Mouse (Mus musculus) adrenal gland, postnatal 10 days (tissue): ENCODE results near the gene Pafah1b3. TPM values are rescaled to one million over a fixed set of nuclear protein-coding genes. Genes with fewer than 3 reads are reported as not detected.

Experiments
- DNase-seq: peaks from one replicate; pipeline ENCODE4 v3.0.0; 2021; ENCODE audit warnings: mixed read lengths
- total RNA-seq, 2 experiments: library from RNA; stranded (reverse); gene quantifications; 2 replicates each; pipeline ENCODE4 v1.2.3; 2021

Pafah1b3 gene
- total RNA-seq, 2 experiments from 2014 or later = 38.1 to 39.7 TPM

GRCm38 (mm10) chr7:25305956-25306613 is 8.3 kb upstream of the Pafah1b3 start, which contains the start of gene Tmem145:
Gene Tmem145 (plus strand): TSS chr7:25306106.
- peak; percentile 65 for DNase-seq

GRCm38 (mm10) chr7:25305481-25305880 is 7.7 kb upstream of the Pafah1b3 start:
- no peak for DNase-seq

DNA sequence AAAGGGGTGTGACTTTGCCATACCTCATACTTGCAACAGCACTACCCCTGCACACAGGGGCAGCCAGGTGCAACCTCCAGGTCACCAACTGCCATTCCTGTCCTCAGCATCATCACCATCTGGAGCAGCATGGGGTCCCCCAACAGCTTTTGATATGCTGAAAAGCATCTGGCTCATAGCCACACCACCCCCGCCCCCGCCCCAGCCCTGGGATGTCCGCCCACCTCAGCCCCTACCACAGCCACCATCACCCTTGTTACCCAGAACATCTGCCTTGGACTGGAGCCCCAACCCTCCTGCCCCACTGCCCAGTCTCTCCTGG is 5.9 kb upstream of the Pafah1b3 start:
- DNase-seq = no peak

- DNase-seq = no peak
Measured at GRCm38 (mm10) chr7:25303003-25303684, 5.4 kb upstream of the Pafah1b3 start.

GRCm38 (mm10) chr7:25301063-25301462 is 3.3 kb upstream of the Pafah1b3 start, which contains the start of gene Prr19:
Gene Prr19 (plus strand): TSS chr7:25301411.
- DNase-seq = peak; percentile 27

- DNase-seq = peak; percentile 62
Measured at GRCm38 (mm10) chr7:25296945-25297453, 787 bp downstream of the Pafah1b3 start.

DNA sequence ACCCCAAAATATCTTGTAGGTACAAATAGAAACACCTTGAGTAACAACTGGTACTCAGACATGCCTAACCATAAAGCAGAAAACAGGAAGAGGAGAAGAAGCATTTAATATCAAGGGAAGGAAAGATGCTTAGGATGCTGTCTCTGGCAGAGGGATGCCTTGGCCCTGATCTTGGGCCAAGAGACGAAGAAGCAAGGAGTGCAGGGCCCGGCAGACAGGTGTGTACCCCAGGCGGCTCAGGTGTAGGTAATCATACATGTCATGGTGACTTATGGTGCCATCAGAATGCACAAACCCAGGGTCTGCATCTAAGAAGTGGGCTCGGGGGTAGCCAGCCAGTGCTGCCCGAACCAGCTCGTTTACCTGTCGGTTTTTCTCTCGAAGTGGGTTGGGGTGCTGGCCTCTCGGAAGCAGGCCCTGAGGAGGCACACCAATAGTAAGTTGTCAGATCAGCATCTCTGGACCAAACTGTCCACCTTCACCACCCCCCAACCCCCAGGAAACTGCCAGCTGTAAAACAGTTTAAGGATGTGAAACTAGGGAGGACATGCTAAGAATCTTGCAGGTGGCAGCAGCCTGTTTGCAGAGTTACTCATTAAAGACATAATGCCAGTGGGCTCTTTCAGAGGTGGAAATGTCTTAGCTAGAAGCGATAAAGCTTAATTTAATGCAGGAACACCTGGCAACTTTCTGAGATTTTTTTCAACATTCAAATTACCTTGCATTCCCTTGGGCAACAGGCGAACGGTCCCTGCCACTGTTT is 2.6 kb downstream of the Pafah1b3 start:
- no peak for DNase-seq

DNA sequence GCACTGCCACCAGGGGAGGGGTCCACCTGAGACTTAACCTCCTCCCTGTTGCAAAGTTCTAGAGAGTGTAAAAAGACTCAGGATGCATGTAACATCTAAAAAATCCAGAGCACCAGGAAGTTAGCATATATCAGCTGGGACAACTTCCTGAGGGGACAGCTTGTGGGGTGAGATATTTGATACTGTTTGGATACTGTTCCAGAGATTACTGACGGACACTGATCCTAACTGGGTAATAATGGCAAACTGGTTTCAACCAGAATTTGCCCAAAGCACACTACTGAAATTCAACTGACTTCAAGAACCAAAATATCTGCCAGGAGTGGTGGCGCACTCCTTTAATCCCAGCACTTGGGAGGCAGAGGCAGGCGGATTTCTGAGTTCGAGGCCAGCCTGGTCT is 3.3 kb downstream of the Pafah1b3 start:
- no peak for DNase-seq

DNA sequence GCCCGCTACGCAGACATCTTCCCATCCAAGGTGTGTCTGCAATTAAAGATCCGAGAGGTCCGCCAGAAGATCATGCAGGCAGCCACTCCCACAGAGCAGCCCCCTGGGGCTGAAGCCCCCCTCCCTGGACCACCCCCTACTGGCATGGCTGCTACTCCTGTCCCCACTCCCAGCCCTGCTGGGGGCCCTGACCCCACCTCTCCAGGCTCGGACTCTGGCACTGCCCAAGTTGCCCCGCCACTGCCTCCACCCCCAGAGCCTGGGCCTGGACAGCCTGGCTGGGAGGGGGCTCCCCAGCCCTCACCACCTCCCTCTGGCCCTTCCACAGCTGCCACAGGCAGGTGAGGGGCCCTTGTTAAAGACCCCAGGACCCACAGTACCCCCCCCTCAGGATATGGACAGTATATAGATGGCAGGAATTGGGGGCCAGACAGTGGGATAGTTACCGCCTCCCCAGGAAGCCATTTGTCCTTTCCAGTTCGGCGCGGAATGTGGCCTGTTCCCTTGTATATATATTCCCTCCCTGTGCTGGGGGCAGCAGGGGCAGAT is 4.5 kb downstream of the Pafah1b3 start:
- DNase-seq = no peak

DNA sequence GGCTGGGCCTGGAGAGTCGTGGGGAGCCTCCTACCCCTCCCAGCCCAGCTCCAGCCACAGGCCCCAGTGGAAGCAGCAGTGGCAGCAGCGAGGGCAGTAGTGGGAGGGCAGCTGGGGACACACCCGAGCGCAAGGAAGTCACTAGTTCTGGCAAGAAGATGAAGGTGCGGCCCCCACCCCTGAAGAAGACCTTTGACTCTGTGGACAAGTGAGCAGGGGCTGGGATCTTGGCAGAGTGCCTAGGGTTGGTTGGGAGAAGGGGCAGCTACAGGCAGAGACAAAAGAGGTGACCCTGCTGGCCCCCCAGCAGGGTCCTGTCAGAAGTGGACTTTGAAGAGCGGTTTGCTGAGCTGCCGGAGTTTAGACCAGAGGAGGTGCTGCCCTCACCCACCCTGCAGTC is 5.7 kb downstream of the Pafah1b3 start:
- DNase-seq = no peak

DNA sequence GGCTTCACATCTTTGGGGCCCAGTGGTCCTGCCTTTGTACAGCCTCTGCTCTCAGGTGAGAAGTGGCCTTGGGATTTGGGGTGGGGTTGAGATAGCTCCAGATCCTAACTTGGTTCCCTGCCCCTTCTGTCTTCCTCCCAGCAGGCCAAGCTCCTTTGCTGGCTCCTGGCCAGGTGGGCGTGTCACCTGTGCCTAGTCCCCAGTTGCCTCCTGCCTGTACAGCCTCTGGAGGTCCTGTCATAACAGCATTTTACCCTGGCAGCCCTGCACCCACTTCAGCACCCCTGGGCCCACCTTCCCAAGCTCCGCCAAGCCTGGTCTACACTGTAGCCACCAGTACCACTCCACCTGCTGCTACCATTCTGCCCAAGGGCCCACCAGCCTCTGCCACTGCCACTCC is 6.9 kb downstream of the Pafah1b3 start:
- DNase-seq = peak; percentile 80

DNA sequence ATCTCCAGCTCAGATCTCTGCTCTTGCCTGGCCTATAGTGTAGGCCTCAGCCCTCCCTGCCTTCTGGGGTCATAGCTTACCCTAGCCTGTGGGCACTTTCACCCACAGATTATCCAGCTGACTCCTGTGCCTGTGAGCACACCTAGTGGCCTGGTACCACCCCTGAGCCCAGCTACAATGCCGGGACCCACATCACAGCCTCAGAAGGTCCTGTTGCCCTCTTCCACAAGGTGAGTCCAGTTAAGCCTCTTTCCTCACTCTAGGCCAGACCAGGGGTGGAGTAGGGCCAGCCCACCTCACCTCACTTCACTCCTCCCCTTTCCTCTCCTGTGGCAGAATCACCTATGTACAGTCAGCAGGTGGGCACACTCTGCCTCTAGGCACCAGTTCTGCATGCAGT is 7.3 kb downstream of the Pafah1b3 start:
- no peak for DNase-seq

DNA sequence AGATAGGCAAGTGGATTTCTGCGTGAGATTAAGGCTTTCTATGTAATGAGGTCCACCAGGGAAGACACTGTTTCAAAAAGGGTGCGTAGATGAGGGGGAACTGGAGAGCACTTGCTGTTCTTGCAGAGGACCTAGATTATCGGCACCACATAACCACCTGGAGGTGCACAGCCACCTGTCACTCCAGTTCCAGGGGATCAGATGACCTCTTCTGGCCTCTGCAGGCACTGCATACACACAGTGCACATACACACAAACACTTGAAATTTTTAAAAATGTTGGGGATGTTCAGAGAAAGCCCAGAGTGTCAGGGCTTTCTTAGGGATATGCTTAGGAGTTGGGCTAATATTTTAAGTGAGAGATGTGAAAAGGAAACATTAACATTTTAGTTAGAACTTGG is 7.9 kb downstream of the Pafah1b3 start:
- no peak for DNase-seq

- no peak for DNase-seq
Measured at GRCm38 (mm10) chr7:25288721-25289120, 9.1 kb downstream of the Pafah1b3 start.

DNA sequence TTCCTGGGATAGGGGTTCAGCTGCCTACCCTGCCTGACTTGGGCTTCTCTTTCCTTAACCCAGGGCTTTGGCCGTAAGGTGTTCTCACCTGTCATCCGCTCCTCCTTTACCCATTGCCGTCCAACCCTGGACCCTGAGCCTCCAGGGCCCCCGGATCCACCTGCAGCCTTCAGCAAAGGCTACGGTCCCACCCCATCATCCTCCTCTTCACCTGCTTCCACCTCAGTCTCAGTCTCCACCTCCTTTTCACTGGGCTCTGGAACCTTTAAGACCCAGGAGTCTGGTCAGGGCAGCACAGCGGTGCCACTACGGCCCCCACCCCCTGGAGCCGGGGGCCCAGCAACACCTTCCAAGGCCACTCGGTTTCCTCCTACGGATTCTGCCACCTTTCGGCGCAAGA is 9.8 kb downstream of the Pafah1b3 start:
- no peak for DNase-seq

GRCm38 (mm10) chr7:25286989-25287388 is 10.8 kb downstream of the Pafah1b3 start:
- DNase-seq = no peak

DNA sequence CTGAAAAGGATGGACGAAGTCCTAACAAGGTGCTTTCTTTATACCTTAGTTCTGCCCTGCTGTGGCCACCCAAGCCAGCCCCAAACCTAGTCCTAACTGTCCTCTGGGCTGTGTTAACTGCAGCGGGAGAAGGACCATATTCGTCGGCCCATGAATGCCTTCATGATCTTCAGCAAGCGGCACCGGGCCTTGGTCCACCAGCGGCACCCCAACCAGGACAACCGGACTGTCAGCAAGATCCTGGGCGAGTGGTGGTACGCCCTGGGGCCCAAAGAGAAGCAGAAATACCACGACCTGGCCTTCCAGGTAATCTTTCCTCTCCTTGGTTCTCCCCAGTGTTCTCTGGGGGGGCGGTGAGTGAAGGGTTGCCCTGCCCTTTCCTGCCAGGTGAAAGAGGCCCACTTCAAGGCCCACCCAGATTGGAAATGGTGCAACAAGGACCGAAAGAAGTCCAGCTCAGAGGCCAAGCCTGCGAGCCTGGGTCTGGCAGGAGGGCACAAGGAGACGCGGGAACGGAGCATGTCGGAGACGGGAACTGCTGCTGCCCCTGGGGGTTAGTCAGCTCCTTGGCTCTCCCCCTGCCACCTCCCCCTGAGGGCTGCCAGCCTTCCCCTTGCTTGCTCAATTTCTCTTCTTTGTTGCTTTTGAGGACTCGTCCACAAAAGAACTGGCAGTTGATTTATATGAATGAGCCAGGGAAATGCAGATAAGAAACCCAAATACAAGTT is 12.1 kb downstream of the Pafah1b3 start:
- peak; percentile 63 for DNase-seq

GRCm38 (mm10) chr7:25284766-25285165 is 13.0 kb downstream of the Pafah1b3 start:
- no peak for DNase-seq

GRCm38 (mm10) chr7:25284171-25284570 is 13.6 kb downstream of the Pafah1b3 start:
- DNase-seq = peak; percentile 24

- no peak for DNase-seq
Measured at GRCm38 (mm10) chr7:25283637-25284036, 14.1 kb downstream of the Pafah1b3 start.

DNA sequence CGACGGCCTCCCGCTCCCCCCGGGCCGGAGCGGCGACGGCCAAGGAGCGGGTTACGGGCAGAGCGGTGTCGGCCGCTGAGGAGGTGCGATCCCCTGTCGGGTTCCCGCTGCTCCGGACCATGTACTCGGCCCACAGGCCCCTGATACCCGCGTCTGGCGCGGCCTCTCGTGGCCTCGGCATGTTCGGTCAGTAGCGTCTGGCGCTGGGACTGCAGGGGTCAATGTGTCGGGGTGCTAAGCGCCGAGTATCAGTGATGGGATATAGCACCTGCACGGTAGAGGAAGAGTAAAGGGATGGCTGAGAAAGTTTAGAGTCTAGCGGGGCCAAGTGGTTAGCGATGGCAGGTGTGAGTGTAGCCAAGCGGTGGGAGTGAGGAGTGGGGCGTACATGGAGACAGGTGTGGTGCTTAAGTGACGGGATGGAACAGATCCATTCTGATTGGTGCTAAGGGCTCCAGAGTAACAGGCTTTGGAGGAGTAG is 15.0 kb downstream of the Pafah1b3 start:
- peak; percentile 67 for DNase-seq
